Mouse (Mus musculus): Measurements from ENCODE around the gene Ehbp1. TPM values are rescaled to one million over a fixed set of nuclear protein-coding genes. Genes with fewer than 3 reads are reported as not detected.

Gene Ehbp1
- polyA plus RNA-seq, 1 experiment from 2014 or later, result 11.5 TPM

- no peaks in the 10 kb centered on the region for H3K36me3 ChIP-seq (ENCODE audit: insufficient read depth)
- ATAC-seq (ENCODE audit: insufficient read depth) (no peak), DNase-seq (peak; percentile 10)
- H3K9me3 ChIP-seq (ENCODE audit: low read depth, low read length), result no peaks in the 10 kb centered on the region
- peak overlapping the region; percentile 25; the same call in 1 of the 2 replicates for H3K4me2 ChIP-seq
- no peak for TF ChIP-seq CTCF (IDR thresholded peaks at IDR 0.05; ENCODE audit: low read depth)
- H3K4me3 ChIP-seq (ENCODE audit: low read depth, low read length), result no peak overlapping the region
- WGBS, result 53% methylated on average over 6 of the region's 6 CpGs
- peaks cover 5% of the 10 kb centered on the region for H3K4me1 ChIP-seq (ENCODE audit: insufficient read depth)
- H3K9ac ChIP-seq, result no peak overlapping the region
- H3K27me3 ChIP-seq (ENCODE audit: insufficient read depth, low read length), result no peaks in the 10 kb centered on the region
- peak overlapping the region; percentile 13; the same call in 1 of the 2 replicates for H3K27ac ChIP-seq (ENCODE audit: low read depth)
These were observed 144.2 kb downstream of the Ehbp1 start for GRCm38 (mm10) chr11:22197935-22198334.

GRCm38 (mm10) chr11:22196776-22197175 lies 145.3 kb downstream of the Ehbp1 start:
- Histone ChIP-seq H3K36me3 (ENCODE audit: insufficient read depth) (no peaks in the 10 kb centered on the region), H3K27ac (ENCODE audit: low read depth) (no peak overlapping the region), H3K9ac (no peak overlapping the region), H3K4me2 (no peak overlapping the region), H3K9me3 (ENCODE audit: low read depth, low read length) (no peaks in the 10 kb centered on the region), H3K4me3 (ENCODE audit: low read depth, low read length) (no peak overlapping the region), H3K4me1 (ENCODE audit: insufficient read depth) (peaks cover 5% of the 10 kb centered on the region), H3K27me3 (ENCODE audit: insufficient read depth, low read length) (no peaks in the 10 kb centered on the region)
- no peak for TF ChIP-seq CTCF (IDR thresholded peaks at IDR 0.05; ENCODE audit: low read depth)
- ATAC-seq (ENCODE audit: insufficient read depth) (no peak), DNase-seq (no peak)
- WGBS, result 65% methylated on average over 4 of the region's 4 CpGs

GRCm38 (mm10) chr11:22194607-22195006 lies 147.5 kb downstream of the Ehbp1 start:
- no peak for TF ChIP-seq CTCF (IDR thresholded peaks at IDR 0.05; ENCODE audit: low read depth)
- Histone ChIP-seq H3K27me3 (ENCODE audit: insufficient read depth, low read length) (no peaks in the 10 kb centered on the region), H3K27ac (ENCODE audit: low read depth) (no peak overlapping the region), H3K4me2 (no peak overlapping the region), H3K4me3 (ENCODE audit: low read depth, low read length) (no peak overlapping the region), H3K36me3 (ENCODE audit: insufficient read depth) (no peaks in the 10 kb centered on the region), H3K9ac (no peak overlapping the region), H3K9me3 (ENCODE audit: low read depth, low read length) (no peaks in the 10 kb centered on the region), H3K4me1 (ENCODE audit: insufficient read depth) (peaks cover 5% of the 10 kb centered on the region)
- 51% methylated on average over 3 of the region's 3 CpGs for WGBS
- DNase-seq (no peak), ATAC-seq (ENCODE audit: insufficient read depth) (no peak)

DNA sequence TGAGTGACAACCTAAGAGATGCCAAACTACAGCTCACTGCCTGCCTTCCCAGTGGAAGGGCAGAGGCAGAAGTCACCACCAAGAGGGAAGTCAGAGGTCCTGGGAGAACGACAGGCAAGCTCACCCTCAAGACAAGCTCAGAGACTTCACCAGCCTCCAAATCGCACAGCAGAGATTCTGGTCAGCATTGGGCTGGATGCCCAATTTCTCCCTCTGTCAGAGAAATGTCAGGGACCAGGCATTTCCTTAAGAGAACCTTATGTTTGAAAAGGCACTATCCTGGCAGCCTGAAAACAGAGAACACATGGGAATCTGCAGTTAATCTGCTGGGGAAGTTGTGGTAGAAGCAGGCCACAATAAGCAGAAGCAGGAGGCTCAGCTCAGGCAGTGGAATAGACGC lies 151.5 kb downstream of the Ehbp1 start:
- Histone ChIP-seq H3K27ac (ENCODE audit: low read depth) (no peak overlapping the region), H3K4me2 (no peak overlapping the region), H3K9ac (no peak overlapping the region), H3K36me3 (ENCODE audit: insufficient read depth) (no peaks in the 10 kb centered on the region), H3K4me3 (ENCODE audit: low read depth, low read length) (no peak overlapping the region), H3K9me3 (ENCODE audit: low read depth, low read length) (no peaks in the 10 kb centered on the region), H3K4me1 (ENCODE audit: insufficient read depth) (no peaks in the 10 kb centered on the region), H3K27me3 (ENCODE audit: insufficient read depth, low read length) (no peaks in the 10 kb centered on the region)
- WGBS, result 59% methylated on average over 3 of the region's 3 CpGs
- TF ChIP-seq CTCF (IDR thresholded peaks at IDR 0.05; ENCODE audit: low read depth), result no peak
- no peak for ATAC-seq (ENCODE audit: insufficient read depth)
- DNase-seq, result peak; percentile 8

DNA sequence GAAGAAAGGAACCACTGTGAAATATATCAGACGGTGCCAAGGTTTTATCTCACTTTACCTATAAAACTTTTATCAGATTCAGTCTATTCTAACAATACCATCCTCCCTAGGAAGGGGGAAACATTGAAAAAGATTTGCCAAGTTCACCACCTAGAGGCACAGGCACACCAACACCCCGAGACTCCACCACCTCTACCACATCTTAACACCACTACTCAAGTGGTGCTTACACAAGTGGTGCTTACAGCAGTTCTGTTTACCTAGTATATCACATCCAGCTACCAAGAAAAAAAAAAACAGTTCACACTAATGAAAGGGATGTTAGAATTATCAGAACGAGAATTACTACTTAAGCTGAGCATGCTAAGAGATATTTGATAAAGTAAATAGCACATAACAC lies 152.1 kb downstream of the Ehbp1 start:
- H3K4me1 ChIP-seq (ENCODE audit: insufficient read depth), result no peaks in the 10 kb centered on the region
- DNase-seq, result no peak
- no peak overlapping the region for H3K9ac ChIP-seq
- H3K9me3 ChIP-seq (ENCODE audit: low read depth, low read length), result no peaks in the 10 kb centered on the region
- no peaks in the 10 kb centered on the region for H3K27me3 ChIP-seq (ENCODE audit: insufficient read depth, low read length)
- ATAC-seq (ENCODE audit: insufficient read depth), result no peak
- H3K27ac ChIP-seq (ENCODE audit: low read depth), result no peak overlapping the region
- WGBS, result 66% methylated on average over 3 of the region's 3 CpGs
- H3K4me3 ChIP-seq (ENCODE audit: low read depth, low read length), result no peak overlapping the region
- no peaks in the 10 kb centered on the region for H3K36me3 ChIP-seq (ENCODE audit: insufficient read depth)
- H3K4me2 ChIP-seq, result no peak overlapping the region
- TF ChIP-seq CTCF (IDR thresholded peaks at IDR 0.05; ENCODE audit: low read depth), result no peak

DNA sequence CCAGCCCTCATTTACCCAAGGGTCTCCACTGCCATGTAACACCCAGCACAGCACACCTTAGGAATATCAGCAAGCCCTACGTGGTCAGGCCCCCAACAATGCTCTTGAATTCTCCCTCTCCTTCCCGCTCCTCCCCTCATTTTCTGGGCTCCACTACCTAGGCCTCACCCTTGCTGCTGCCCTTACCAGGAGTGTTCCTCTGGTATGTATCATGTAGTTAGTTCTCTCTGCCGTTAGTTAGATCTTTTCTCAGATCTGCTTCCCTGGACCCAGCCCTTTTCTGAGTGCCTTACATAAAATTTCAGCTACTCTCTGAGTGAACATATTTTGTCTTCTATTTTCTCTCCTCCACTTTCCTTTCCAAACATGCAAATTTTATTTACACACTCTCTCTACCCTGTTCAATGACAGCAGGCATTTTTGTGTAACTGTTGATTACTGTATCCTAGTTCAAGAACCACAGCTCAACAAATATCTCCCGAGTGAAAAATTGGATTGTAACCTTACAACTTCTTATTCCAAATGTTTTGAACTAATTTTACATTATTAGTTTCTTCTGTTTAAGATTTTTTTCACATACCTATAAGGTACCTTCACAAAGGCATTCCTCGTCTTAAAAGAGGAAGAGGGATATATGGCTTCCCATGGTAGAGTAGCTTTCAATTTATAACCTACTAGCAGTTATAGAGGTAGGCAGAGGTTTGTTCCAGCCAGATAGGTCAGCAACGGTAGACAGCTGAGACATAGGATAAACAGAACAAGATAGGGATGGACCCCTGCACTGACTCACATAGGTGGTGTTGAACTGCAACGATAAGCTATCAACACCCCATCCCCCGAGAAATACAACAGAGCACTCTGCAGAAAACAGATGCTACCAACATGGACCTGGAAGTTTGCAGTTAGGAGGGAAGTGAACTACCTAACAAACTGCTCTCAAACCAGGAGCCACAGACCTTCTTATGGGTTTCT lies 160.3 kb downstream of the Ehbp1 start:
- 69% methylated on average over 8 of the region's 8 CpGs for WGBS
- no peak overlapping the region for H3K4me3 ChIP-seq (ENCODE audit: low read depth, low read length)
- DNase-seq (no peak), ATAC-seq (ENCODE audit: insufficient read depth) (peak; percentile 24; the same call in 1 of the 2 replicates)
- TF ChIP-seq CTCF (IDR thresholded peaks at IDR 0.05; ENCODE audit: low read depth), result no peak
- no peaks in the 10 kb centered on the region for H3K27me3 ChIP-seq (ENCODE audit: insufficient read depth, low read length)
- H3K9me3 ChIP-seq (ENCODE audit: low read depth, low read length), result no peaks in the 10 kb centered on the region
- no peak overlapping the region for H3K4me2 ChIP-seq
- H3K27ac ChIP-seq (ENCODE audit: low read depth), result no peak overlapping the region
- H3K4me1 ChIP-seq (ENCODE audit: insufficient read depth), result no peaks in the 10 kb centered on the region
- H3K9ac ChIP-seq, result no peak overlapping the region
- H3K36me3 ChIP-seq (ENCODE audit: insufficient read depth), result no peaks in the 10 kb centered on the region

- DNase-seq (no peak), ATAC-seq (ENCODE audit: insufficient read depth) (no peak)
- H3K36me3 ChIP-seq (ENCODE audit: insufficient read depth), result no peaks in the 10 kb centered on the region
- no peak overlapping the region for H3K4me2 ChIP-seq
- H3K9ac ChIP-seq, result no peak overlapping the region
- no peak for TF ChIP-seq CTCF (IDR thresholded peaks at IDR 0.05; ENCODE audit: low read depth)
- no peaks in the 10 kb centered on the region for H3K27me3 ChIP-seq (ENCODE audit: insufficient read depth, low read length)
- no peak overlapping the region for H3K27ac ChIP-seq (ENCODE audit: low read depth)
- H3K4me1 ChIP-seq (ENCODE audit: insufficient read depth), result no peaks in the 10 kb centered on the region
- no peak overlapping the region for H3K4me3 ChIP-seq (ENCODE audit: low read depth, low read length)
- H3K9me3 ChIP-seq (ENCODE audit: low read depth, low read length), result no peaks in the 10 kb centered on the region
These were observed 161.9 kb downstream of the Ehbp1 start for GRCm38 (mm10) chr11:22180146-22180545.

Measured in lung, embryonic 14.5 days (tissue).